Mouse (Mus musculus) adrenal gland, adult 18-20 months (tissue): ENCODE measurements around the gene Baz2a. TPM values are rescaled to one million over a fixed set of nuclear protein-coding genes. Genes with fewer than 3 reads are reported as not detected.
"Not testable (repeated sequence)": the region's sequence is repeated elsewhere in the genome, so short reads cannot be mapped to it uniquely, and the experiment has no call there.

Experiments
- DNase-seq, 2 experiments: peaks; one replicate each; pipeline ENCODE4 v3.0.0; 2021 to 2022; ENCODE audit warnings: low spot score in 2 of 2
- total RNA-seq, 2 experiments: library from RNA; stranded (reverse); gene quantifications; 1 replicate in 1 of 2; 2 replicates in 1 of 2; pipeline ENCODE4 v1.2.3; 2021

Baz2a gene
- total RNA-seq, 2 experiments from 2014 or later = 35.6 to 45.3 TPM

DNA sequence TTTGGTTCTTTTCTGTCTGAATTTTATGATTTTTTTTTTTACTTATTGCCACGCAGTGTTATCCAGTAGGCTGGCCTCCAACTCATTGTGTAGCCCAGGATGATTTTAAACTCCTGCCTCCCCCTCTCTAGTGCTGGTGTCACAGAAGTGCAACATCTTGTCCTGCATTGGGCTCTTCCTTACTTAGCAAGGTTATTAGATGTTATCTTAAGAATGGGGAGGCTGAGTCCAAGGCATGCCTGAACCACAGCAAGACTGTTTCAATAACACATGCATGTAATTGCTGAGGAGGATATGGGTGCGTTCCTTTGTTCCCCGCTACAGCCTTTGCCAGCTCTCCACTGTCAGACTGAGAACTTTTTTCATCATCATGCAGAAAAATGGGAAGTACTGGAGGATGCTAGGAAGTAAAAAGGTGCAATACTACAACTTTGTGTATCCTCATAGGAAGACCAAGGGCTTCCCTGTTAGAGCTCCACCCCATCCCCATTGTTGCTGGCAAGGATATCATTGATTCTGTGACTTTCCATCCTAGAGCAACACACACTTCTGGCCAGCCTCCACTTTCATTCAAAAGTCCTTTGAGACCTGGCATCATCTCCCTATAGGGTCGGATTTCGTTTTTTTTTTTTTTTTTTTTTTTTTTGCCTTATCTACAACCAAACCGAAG lies 9.4 kb upstream of the Baz2a start:
- DNase-seq = no peak

DNA sequence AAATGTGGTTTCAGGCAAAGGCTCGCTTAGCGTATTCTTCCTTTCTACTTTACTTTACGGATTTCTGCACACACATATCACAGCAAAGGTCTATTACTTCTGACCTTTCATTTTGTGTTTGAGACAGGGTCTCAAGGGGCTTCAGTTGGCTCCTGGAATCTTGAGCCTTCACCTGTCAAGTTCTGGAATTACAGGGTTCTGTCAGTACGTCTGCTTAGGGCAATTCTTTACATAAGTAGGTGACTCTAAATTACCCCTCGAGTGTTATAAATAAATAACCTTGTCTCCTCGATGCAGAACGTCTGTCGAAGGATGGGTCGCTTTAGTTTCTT lies 8.9 kb upstream of the Baz2a start:
- no peak for DNase-seq

DNA sequence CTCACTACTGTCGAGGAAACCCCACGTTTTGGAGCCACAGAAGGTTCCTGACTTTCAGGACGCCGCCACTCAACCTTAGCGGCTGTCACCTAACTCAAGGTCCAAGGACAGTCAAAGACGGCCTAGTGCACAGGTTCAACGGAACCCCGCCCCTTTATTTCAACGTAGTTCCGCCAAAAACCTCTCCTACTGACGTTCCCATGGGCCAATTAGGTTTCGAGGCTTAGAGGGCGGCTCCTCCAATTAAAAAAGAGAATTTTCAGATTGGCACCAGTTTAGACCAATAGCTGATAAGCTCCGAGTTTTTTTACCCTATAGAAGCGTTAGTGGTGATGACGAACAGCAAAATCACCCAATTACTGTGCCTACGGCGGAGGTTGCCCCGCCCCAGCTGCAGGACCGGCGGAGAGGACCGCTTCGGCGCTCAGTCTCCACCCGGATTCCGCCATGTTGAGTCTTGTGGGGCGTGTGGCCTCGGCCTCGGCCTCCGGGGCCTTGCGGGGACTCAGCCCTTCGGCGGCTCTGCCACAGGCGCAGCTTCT lies 8.4 kb upstream of the Baz2a start, which contains the start of gene Atp5b:
TSS of gene Atp5b (plus strand) at position 394 of the 542 bp plus-strand sequence.
- DNase-seq = peak; percentile 90 to 95

DNA sequence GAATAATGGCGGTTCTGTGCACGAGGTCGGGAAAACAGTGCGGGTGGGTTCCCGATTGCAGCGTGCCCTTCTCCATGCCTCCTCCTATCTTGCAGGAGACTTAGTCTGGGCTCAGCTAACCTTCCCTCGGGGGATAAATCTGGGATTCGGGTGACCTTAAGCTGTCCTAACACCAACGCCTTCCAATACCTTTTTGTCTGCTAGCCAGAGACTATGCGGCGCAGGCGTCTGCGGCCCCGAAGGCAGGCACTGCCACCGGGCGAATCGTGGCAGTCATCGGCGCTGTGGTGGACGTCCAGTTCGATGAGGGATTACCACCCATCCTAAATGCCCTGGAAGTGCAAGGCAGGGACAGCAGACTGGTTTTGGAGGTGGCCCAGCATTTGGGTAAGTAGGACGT lies 7.7 kb upstream of the Baz2a start:
- peak; percentile 39 to 50 for DNase-seq

DNA sequence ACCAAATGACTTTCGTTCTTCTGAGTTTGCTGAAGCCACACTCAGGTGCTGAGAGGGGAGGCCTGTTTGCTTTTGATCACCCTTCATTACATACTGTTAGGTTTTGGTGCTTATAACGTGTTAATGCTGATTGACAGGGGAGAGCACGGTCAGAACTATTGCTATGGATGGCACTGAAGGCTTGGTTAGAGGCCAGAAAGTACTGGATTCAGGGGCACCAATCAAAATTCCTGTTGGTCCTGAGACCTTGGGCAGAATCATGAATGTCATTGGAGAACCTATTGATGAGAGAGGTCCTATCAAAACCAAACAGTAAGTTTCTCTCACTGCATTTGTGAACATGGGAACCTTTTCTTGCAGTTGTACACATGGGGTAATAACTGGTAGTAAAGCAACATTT lies 7.2 kb upstream of the Baz2a start:
- no peak for DNase-seq

DNA sequence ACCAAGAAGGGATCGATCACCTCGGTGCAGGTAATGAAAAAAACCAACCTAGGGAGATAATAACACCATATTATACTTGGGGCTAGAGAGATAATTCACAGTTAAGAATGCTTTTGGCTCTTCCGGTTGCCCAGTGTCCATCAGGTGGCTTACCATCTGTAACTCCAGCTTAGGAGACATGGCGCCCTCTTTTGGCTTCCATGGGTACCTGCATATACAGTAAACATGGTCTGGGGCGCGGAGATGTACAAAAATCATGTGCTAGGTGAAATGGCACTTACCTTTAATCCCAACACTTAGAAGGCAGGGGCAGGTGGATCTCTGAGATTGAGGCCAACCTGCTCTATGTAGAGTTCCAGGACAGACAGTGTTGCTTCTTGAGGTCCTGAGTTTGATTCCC lies 5.0 kb upstream of the Baz2a start:
- no peak for DNase-seq

DNA sequence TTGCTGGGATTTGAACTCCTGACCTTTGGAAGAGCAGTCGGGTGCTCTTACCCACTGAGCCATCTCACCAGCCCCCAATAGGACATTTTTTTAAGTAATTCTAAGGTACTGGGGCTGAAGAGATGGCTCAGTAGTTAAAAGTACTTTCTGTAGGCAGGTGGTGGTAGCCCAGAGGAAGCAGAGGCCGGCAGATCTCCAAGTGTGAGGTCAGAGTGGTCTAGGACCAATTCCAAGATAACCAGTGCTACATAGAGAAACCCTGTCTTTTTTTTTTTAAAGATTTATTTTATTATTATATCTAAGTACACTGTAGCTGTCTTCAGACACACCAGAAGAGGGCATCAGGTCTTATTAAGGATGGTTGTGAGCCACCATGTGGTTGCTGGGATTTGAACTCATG lies 4.2 kb upstream of the Baz2a start:
- not testable (repeated sequence) for DNase-seq

DNA sequence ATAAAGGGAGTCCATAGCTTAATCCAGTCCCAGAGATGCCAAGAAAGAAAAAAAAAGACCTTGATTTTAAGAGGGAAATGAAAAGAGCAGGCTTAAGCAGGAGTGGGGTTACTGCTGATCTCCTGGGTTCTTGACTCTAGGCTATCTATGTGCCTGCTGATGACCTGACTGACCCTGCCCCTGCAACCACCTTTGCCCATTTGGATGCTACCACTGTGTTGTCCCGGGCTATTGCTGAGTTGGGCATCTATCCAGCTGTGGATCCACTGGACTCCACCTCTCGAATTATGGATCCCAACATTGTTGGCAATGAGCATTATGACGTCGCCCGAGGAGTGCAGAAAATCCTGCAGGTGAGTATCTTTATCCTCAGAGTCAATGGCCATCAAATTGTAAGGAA lies 3.2 kb upstream of the Baz2a start:
- DNase-seq = no peak

DNA sequence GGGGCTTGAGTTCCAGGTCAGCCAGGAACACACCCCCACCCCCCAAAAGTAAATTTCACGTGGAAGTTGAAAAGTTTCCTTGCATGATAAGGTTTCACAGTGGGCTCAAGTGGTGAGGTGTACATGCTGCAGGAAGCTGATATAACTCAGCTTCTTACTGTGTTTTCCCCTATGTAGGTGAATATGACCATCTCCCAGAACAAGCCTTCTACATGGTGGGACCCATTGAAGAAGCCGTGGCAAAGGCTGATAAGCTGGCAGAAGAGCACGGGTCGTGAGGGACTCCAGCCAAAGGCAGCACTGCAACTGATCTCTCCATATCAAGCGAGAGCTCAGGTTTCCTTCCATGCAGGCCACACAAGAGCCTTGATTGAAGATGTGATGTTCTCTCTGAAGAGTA lies 1.5 kb upstream of the Baz2a start:
- no peak for DNase-seq

DNA sequence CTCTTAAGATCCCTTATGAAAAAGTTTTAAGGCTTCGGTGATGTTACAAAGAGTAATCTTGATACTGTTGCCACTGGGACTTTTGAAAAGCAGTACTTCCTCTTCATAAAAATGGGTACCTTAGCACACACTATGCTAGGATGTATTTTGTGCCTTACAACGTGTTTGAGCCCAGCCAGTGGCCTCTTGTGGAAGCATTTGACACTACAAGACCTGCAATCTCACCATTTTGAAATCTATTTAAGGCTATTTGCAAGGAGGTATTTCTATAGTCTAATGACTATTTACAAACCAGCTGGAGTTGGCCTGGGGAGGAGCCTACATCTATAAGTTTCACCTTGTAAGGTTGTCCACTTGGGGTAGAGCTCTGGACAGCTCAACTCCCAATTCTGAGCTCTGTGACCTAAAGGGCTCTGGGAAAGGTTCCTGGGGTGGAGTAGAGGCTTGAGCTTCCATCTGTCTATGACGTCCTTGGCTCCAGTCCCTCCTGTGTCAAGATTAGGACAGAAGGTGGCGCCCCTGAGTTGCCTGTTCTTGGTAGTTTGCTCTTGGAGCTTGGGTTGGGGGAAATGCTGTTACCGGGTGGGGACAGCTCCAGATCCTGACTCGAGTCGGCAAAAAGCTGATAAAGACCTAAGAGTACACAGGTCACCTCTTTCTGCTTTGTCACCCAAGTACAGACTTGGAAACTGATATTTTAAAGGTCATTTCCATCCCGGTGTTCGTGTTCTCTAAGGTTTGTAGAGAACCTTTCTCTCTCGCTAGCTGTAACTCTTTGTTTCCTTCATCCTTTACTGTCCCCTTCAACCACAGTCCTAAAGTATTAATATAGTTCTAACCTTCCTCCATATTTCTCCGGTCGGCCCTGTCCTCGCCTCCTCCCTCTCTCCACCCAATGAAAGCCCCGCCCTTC lies 470 bp upstream of the Baz2a start:
- DNase-seq = peak; percentile 83 to 85

DNA sequence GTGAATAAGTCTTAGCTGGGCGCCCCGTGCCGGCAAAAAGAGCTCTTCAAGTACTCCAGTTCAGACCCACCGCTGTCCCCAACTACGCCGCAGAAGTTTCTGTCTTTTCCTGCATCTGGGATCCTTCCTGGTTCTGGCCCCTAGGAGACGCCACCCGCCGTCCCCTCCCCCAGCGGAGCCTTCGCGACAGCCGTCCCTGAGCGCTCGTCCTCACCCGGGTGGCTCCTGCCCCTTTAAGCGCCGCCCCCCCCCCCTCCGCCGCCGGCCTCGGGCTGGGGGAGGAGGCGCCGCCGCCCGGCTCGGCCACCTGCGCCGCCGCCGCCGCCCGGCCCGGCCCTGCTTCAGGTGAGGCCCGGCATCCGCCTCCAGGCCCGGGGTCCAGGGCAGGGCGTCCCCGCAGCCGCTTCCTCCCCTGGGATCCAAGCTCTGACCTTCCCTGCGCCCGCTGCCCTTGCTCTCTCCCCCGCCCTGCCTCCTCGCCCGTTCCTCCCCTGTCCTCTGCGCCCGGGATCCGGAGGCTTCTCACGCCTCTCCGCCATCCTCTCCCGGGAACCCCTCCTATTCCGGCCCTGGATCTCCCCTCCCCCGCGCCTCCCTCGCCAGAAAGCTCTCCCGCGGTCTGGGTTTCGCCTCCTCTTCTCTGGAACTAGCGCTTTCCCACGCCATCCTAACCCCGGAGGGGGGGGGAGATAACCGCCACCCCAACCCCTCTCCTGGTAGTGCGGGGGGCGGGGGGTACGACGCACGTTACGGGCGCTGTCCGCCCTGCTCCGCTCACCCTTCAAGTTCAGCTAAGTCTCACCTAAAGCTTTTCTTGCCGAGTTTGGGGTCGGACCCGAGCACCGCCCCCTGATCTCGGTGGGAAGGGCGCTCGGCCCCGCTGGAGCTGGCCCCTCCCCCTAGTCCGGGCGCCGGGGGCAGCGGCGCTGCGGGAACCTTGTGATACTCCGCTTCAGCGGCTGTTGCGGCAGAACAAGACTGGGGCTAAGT lies 1.4 kb downstream of the Baz2a start:
- peak; percentile 80 to 82 for DNase-seq

DNA sequence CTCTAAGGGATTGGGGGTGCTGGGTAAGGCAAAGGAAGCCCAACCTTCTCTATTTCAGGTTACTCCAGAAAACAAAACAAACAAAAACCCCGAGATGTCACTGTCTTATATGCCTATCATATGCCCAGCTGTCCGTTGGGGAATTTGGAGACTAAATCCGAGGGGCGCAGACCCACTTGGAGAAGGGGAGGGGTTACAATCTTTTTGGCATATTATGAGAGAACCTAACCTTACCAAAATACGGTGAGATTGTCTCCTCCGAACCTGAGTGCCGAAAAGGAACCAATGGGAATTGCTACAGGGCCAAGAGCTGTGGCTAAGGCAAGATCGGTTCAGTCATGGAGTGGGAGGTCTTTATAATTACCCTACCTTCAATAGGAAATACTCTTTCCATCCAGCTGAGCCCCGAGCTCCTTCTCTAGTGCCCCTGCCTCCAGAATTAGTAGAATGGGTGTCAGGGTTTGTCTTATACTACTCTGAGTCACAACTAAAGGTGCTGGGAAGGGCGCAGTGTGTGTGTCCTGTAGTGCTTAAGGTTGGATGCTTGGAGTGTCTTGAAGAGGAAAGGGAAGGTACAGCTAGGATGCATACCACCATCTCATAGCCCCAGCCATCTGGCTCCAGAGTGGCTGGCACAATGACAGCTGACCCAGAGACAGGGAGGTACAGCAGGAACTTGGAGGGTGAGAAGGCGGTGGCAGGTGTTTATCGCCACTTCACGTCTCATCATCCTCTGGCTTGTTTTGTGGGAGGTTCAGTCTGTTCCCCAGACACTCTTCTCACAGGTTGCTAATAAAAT lies 2.3 kb downstream of the Baz2a start:
- DNase-seq = peak in 1 of 2 experiments; percentile 35

DNA sequence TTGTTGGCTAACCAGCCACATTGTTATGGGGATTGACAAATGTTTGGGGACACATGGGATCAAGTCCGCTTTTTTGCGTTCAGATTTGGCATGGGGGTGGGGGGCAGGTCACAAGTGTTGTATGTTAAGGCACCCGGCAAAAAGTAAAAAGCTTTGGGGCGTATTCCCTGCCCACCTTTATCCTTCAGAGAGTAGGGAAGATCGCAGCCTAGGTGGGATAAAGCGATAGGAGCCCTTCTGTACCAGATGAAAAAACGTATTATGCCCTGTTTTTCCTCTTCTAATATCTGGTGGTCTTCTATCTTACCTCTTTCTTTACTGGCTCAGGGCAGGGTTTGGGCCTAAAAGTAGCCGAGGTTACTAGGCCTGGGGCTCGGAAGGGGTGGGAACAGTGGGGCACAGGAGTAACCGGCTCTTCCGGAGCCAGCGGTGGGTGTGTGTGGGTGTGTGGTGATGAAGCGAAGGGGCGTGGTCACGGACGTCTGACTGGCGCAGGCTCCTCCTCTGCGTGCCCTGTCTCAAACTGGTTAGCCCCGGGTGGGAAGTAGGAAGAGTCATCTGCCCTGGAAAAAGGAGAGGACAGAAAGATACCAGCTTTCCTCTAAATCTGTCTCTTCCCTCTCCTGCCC lies 3.1 kb downstream of the Baz2a start:
- peak; percentile 81 to 85 for DNase-seq

DNA sequence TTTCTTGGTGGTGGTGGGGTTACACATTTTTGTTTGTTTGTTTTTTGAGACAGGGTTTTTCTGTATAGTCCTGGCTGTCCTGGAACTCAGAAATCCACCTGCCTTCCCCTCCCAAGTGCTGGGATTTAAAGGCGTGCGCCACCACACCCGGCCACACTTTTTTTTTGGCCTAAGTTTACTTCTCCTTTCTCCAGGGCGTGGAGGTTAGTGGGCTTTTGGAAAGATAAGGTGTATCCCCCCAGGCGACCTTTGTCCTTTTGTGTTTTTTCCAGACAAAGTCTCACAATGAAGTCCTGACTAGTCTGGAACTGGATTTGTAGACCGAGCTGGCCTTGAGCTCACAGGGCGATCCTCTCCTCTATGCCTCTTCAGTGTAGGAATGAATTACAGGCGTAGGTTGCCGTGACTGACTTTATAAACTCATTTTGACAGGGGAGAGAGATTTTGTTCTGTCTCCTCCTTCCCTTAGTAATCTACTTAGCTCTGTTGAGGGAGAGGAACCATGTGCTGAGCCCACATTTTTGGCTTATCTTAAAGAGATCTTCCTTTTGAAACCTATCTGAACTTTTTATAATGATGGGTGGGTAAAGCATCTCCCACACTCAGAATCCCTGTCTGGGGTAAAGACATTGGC lies 3.7 kb downstream of the Baz2a start:
- no peak for DNase-seq

DNA sequence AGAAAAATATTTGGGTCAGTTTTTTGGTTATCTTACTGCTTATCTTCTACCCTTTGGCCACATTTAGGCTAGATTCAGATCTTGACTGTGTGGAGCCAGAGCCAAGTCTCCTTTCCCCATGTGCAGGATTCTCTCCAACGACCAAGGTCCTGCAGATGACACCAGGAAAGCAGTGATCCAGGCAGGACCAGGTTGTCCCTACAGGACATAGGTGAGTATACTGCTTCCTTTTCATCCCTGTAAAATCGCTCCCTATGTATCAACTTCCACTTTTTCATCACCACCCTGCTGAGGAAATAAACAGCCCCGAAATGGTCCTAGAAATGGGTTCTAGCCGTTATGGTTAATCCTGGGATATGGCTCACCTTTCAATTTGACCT lies 4.9 kb downstream of the Baz2a start:
- DNase-seq = no peak

DNA sequence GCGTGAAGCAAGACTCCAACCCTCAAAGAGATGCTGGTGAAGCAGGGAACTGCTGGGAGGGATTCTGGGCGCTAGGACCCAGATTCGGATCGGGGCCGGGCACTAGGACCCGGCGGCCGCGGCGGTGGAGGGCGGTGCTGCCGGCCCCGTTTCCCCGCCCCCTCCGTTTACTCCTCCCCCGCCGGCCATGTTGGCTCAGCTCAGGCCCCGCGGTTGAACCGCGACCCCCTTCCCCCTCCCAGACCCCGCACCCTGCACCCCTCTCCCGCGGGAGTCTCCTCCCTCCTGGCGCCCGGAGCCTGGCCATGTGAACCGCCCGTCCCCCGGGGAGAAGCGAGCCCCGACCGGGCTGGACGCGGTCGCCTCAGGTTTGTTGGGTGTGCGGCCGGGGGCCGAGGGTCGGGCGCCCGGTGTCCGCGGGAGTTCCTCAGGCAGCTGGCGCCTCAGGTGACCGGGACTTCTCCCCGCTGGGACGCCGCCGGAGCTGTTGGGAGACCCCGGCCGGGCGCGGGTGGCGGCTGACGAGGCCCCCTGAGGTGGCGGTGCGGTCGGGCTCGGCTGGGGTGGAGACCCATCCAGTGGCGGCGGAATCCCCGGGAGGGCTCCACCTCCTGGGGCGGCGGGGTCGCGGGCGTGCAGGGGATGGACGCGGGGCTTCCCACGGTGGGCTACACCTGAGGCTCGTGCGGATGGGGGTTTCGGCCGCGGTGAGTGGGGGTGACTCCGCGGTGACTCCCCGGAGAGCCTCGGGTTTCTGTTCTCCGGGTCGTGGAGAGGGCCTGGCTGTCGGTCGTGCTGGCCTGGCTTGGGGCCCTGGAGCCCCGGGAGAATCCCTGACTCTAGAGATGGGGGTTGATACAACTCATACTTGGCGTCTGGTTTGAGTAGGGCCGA lies 5.6 kb downstream of the Baz2a start:
- DNase-seq = peak; percentile 81 to 84

DNA sequence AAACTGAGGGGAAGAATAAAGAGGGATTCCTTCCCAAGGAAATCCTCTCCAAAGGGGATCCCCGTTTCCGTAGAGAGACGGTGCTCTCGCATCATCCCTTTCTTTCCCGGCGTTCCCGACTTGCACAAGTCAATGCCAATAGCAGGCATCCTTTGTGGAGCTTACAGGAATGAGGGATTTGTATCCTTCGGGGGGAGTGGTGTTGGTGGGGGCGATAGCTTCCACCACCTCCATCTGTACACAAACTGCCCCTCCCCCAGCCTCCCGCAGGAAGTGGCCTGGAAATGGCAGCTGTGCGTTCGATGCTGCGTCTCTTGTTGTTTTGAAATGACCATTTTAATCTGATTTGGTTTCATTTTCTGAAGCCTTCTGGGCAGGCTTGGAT lies 6.2 kb downstream of the Baz2a start:
- peak; percentile 50 to 62 for DNase-seq

DNA sequence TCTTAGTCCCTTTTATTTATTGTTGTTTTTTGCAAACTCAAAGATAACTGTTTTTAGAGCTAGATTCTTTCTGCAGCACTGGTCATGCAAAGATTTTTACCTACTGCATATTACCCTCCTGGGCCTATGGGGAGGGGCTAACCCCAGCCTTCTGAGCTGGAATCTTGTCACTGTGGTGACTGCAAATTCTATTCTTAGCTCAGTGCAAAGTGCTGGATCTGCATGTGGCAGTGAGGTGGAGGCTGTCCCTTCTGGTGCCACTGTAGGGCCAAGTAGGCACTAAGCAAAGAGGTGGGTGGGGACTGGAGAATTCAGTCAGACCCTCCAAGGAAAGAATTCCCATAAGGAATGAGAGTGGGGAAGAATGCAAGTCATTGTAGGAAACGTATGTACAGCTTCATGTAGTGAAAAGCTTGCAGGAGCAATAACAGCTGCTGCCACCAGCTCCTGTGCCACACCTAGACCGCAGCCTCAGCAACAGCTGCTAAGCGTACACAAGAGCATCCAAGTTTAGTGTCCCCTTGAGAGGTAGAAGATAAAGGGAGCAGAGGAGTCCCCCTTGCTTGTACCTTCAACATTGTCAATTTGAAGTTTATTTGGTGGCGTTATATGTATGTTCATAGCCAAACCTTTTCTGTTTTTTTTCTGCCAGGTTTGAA lies 18.9 kb downstream of the Baz2a start:
- DNase-seq = no peak
